Mouse (Mus musculus): ENCODE measurements around the gene Tmem182.

GRCm38 (mm10) chr1:40800908-40801307 is 4.5 kb upstream of the Tmem182 start:
- TF ChIP-seq ZNF384 (IDR thresholded peaks at IDR 0.05; ENCODE audit: low read depth, low read length) (no peak), HCFC1 (IDR thresholded peaks at IDR 0.05; ENCODE audit: borderline replicate concordance, insufficient read depth, low read length) (no peak), ZC3H11A (IDR thresholded peaks at IDR 0.05; ENCODE audit: borderline replicate concordance, low read depth, low read length) (no peak), CHD2 (IDR thresholded peaks at IDR 0.05; ENCODE audit: low read depth, low read length) (no peak)

Measured in ES-E14 (cell line).